Mouse (Mus musculus): ENCODE results near the gene Dgcr8. TPM values are rescaled to one million over a fixed set of nuclear protein-coding genes. Genes with fewer than 3 reads are reported as not detected.

Dgcr8 gene
- polyA plus RNA-seq, 1 experiment from 2014 or later = 40.8 TPM

- Histone ChIP-seq H3K27me3 (replicated peaks; ENCODE audit: control insufficient read depth, insufficient read depth, low read length) (no peaks in the 10 kb centered on the region), H3K4me2 (ENCODE audit: low read length) (no peak overlapping the region), H3K4me1 (replicated peaks; ENCODE audit: control insufficient read depth, insufficient read depth, low read length) (peaks cover 19% of the 10 kb centered on the region), H3K36me3 (ENCODE audit: control insufficient read depth, insufficient read depth) (peaks cover 40% of the 10 kb centered on the region), H3K4me3 (replicated peaks; ENCODE audit: low read length) (no peak overlapping the region), H3K9me3 (ENCODE audit: control insufficient read depth, low read length) (no peaks in the 10 kb centered on the region), H3K9ac (replicated peaks; ENCODE audit: low read depth, low read length) (no peak overlapping the region), H3K27ac (ENCODE audit: low read length) (no peak overlapping the region)
- 90% methylated on average over 6 of the region's 6 CpGs for WGBS
- no peak for ATAC-seq
These were observed 36.3 kb downstream of the Dgcr8 start for GRCm38 (mm10) chr16:18252736-18253135.

- Histone ChIP-seq H3K27ac (ENCODE audit: low read length) (no peak overlapping the region), H3K4me1 (replicated peaks; ENCODE audit: control insufficient read depth, insufficient read depth, low read length) (peaks cover 31% of the 10 kb centered on the region), H3K4me3 (replicated peaks; ENCODE audit: low read length) (no peak overlapping the region), H3K27me3 (replicated peaks; ENCODE audit: control insufficient read depth, insufficient read depth, low read length) (no peaks in the 10 kb centered on the region), H3K9ac (replicated peaks; ENCODE audit: low read depth, low read length) (0 out of 2 replicates have a peak overlapping the region, but pooled peaks have one; percentile 6), H3K9me3 (ENCODE audit: control insufficient read depth, low read length) (no peaks in the 10 kb centered on the region), H3K36me3 (ENCODE audit: control insufficient read depth, insufficient read depth) (peaks cover 30% of the 10 kb centered on the region), H3K4me2 (ENCODE audit: low read length) (peak overlapping the region; percentile 98; the same call in 1 of the 2 replicates)
- 69% methylated on average over 10 of the region's 10 CpGs for WGBS
- ATAC-seq = no peak
These were observed 37.9 kb downstream of the Dgcr8 start for GRCm38 (mm10) chr16:18250828-18251790.

GRCm38 (mm10) chr16:18250231-18250630 is 38.8 kb downstream of the Dgcr8 start:
- H3K4me3 ChIP-seq (replicated peaks; ENCODE audit: low read length) = peak overlapping the region; percentile 88
- H3K9ac ChIP-seq (replicated peaks; ENCODE audit: low read depth, low read length) = peak overlapping the region; percentile 0; the same call in 1 of the 2 replicates
- H3K4me2 ChIP-seq (ENCODE audit: low read length) = peak overlapping the region; percentile 98
- no peak overlapping the region for H3K27ac ChIP-seq (ENCODE audit: low read length)
- no peak for ATAC-seq
- 64% methylated on average over 4 of the region's 4 CpGs for WGBS
- H3K4me1 ChIP-seq (replicated peaks; ENCODE audit: control insufficient read depth, insufficient read depth, low read length) = peaks cover 31% of the 10 kb centered on the region
- no peaks in the 10 kb centered on the region for H3K9me3 ChIP-seq (ENCODE audit: control insufficient read depth, low read length)
- H3K27me3 ChIP-seq (replicated peaks; ENCODE audit: control insufficient read depth, insufficient read depth, low read length) = no peaks in the 10 kb centered on the region
- H3K36me3 ChIP-seq (ENCODE audit: control insufficient read depth, insufficient read depth) = peaks cover 33% of the 10 kb centered on the region

- Histone ChIP-seq H3K4me1 (replicated peaks; ENCODE audit: control insufficient read depth, insufficient read depth, low read length) (peaks cover 31% of the 10 kb centered on the region), H3K36me3 (ENCODE audit: control insufficient read depth, insufficient read depth) (peaks cover 36% of the 10 kb centered on the region), H3K9ac (replicated peaks; ENCODE audit: low read depth, low read length) (peak overlapping the region; percentile 93), H3K4me3 (replicated peaks; ENCODE audit: low read length) (peak overlapping the region; percentile 88), H3K4me2 (ENCODE audit: low read length) (peak overlapping the region; percentile 98), H3K9me3 (ENCODE audit: control insufficient read depth, low read length) (no peaks in the 10 kb centered on the region), H3K27ac (ENCODE audit: low read length) (peak overlapping the region; percentile 92), H3K27me3 (replicated peaks; ENCODE audit: control insufficient read depth, insufficient read depth, low read length) (no peaks in the 10 kb centered on the region)
- WGBS = 6% methylated on average over 27 of the region's 27 CpGs
- ATAC-seq = peak; percentile 13
These were observed 39.6 kb downstream of the Dgcr8 start for GRCm38 (mm10) chr16:18249364-18249967.

- Histone ChIP-seq H3K9ac (replicated peaks; ENCODE audit: low read depth, low read length) (peak within 1 kb of the TSS; percentile 93), H3K27ac (ENCODE audit: low read length) (peak within 1 kb of the TSS; percentile 92), H3K9me3 (ENCODE audit: control insufficient read depth, low read length) (no peaks in the 10 kb centered on the region), H3K4me1 (replicated peaks; ENCODE audit: control insufficient read depth, insufficient read depth, low read length) (peaks cover 31% of the 10 kb centered on the region), H3K36me3 (ENCODE audit: control insufficient read depth, insufficient read depth) (peaks cover 35% of the 10 kb centered on the region), H3K4me3 (replicated peaks; ENCODE audit: low read length) (peak within 1 kb of the TSS; percentile 88), H3K4me2 (ENCODE audit: low read length) (peak within 1 kb of the TSS; percentile 98), H3K27me3 (replicated peaks; ENCODE audit: control insufficient read depth, insufficient read depth, low read length) (no peaks in the 10 kb centered on the region)
- WGBS = under 1% methylated on average over 99 of the region's 102 CpGs
- peak; percentile 97 for ATAC-seq
These were observed 40.3 kb downstream of the Dgcr8 start, which contains the start of the genes Trmt2a and Ranbp1 for GRCm38 (mm10) chr16:18248433-18249363. TSS of gene Trmt2a (plus strand) at chr16:18248679. TSS of gene Ranbp1 (minus strand) at chr16:18248732.

GRCm38 (mm10) chr16:18247521-18248399 is 41.3 kb downstream of the Dgcr8 start:
- Histone ChIP-seq H3K9me3 (ENCODE audit: control insufficient read depth, low read length) (no peaks in the 10 kb centered on the region), H3K36me3 (ENCODE audit: control insufficient read depth, insufficient read depth) (peaks cover 30% of the 10 kb centered on the region), H3K27ac (ENCODE audit: low read length) (peak overlapping the region; percentile 92), H3K9ac (replicated peaks; ENCODE audit: low read depth, low read length) (peak overlapping the region; percentile 86), H3K4me1 (replicated peaks; ENCODE audit: control insufficient read depth, insufficient read depth, low read length) (peaks cover 31% of the 10 kb centered on the region), H3K27me3 (replicated peaks; ENCODE audit: control insufficient read depth, insufficient read depth, low read length) (no peaks in the 10 kb centered on the region), H3K4me3 (replicated peaks; ENCODE audit: low read length) (peak overlapping the region; percentile 88), H3K4me2 (ENCODE audit: low read length) (peak overlapping the region; percentile 80)
- under 1% methylated on average over 33 of the region's 33 CpGs for WGBS
- ATAC-seq = peak; percentile 1; the same call in 1 of the 2 replicates

GRCm38 (mm10) chr16:18241581-18241980 is 47.5 kb downstream of the Dgcr8 start:
- H3K4me2 ChIP-seq (ENCODE audit: low read length) = no peak overlapping the region
- no peak for ATAC-seq
- 95% methylated on average over 10 of the region's 10 CpGs for WGBS
- H3K4me3 ChIP-seq (replicated peaks; ENCODE audit: low read length) = no peak overlapping the region
- H3K9ac ChIP-seq (replicated peaks; ENCODE audit: low read depth, low read length) = no peak overlapping the region
- H3K27ac ChIP-seq (ENCODE audit: low read length) = no peak overlapping the region
- H3K4me1 ChIP-seq (replicated peaks; ENCODE audit: control insufficient read depth, insufficient read depth, low read length) = peaks cover 2% of the 10 kb centered on the region
- H3K36me3 ChIP-seq (ENCODE audit: control insufficient read depth, insufficient read depth) = peaks cover 33% of the 10 kb centered on the region
- H3K27me3 ChIP-seq (replicated peaks; ENCODE audit: control insufficient read depth, insufficient read depth, low read length) = no peaks in the 10 kb centered on the region
- no peaks in the 10 kb centered on the region for H3K9me3 ChIP-seq (ENCODE audit: control insufficient read depth, low read length)
